Mouse (Mus musculus) forebrain, embryonic 16.5 days (tissue): ENCODE data around the gene Cmtm4. TPM values are rescaled to one million over a fixed set of nuclear protein-coding genes. Genes with fewer than 3 reads are reported as not detected.

Experiments used
- ATAC-seq: fragments of 200-750 bp; cut with Nextera tagmentation; 2 replicates; pipeline ENCODE4 v1.8.0; 2017; ENCODE audit warnings: mild to moderate bottlenecking, moderate library complexity
- H3K27ac ChIP-seq: fragments of 300-500 bp; sonication (generic); 2 replicates; pipeline ENCODE4 v1.5.1; 2014; ENCODE audit warnings: low read length, control low read depth
- H3K27me3 ChIP-seq: fragments of 300-500 bp; sonication (generic); replicated peaks from 2 replicates; pipeline ENCODE4 v1.6.1; 2014; ENCODE audit warnings: low read length; ENCODE audit not compliant: control insufficient read depth, insufficient read depth
- H3K36me3 ChIP-seq: fragments of 300-500 bp; sonication (generic); 2 replicates; pipeline ENCODE4 v1.6.1; 2014; ENCODE audit not compliant: control insufficient read depth, insufficient read depth
- H3K4me1 ChIP-seq: fragments of 300-500 bp; sonication (generic); replicated peaks from 2 replicates; pipeline ENCODE4 v1.6.1; 2014; ENCODE audit warnings: low read length; ENCODE audit not compliant: control insufficient read depth, insufficient read depth
- H3K4me2 ChIP-seq: fragments of 300-500 bp; sonication (generic); 2 replicates; pipeline ENCODE4 v1.6.1; 2014; ENCODE audit warnings: mild to moderate bottlenecking, low read length, control low read depth
- H3K4me3 ChIP-seq: fragments of 300-500 bp; sonication (generic); replicated peaks from 2 replicates; pipeline ENCODE4 v1.5.1; 2014; ENCODE audit warnings: mild to moderate bottlenecking, low read length, control low read depth
- H3K9ac ChIP-seq: fragments of 300-500 bp; sonication (generic); replicated peaks from 2 replicates; pipeline ENCODE4 v1.6.1; 2014; ENCODE audit warnings: low read depth, low read length, control low read depth
- H3K9me3 ChIP-seq: fragments of 300-500 bp; sonication (generic); 2 replicates; pipeline ENCODE4 v1.6.1; 2016; ENCODE audit warnings: low read length; ENCODE audit not compliant: control insufficient read depth
- WGBS: fragments of 180-500 bp; shearing (Covaris S2); extraction: QIAGEN DNeasy Blood & Tissue Kit; methylation state at CpG from one replicate; pipeline ENCODE4 v1.1.7; 2014; 5-methylcytosine and 5-hydroxymethylcytosine counted together
- polyA plus RNA-seq: library from polyadenylated mRNA; unstranded; fragments of >200 nt; fragmentation: Nextera tagmentation; extraction: Ambion mirVana; gene quantifications from 2 replicates; pipeline ENCODE4 v1.2.1, GENCODE M21; 2015

The Cmtm4 gene
- polyA plus RNA-seq, result 2.8 and 3.2 TPM in 2 replicates

- Histone ChIP-seq H3K4me3 (peak within 1 kb of the TSS; percentile 86), H3K9me3 (peaks cover 4% of the 10 kb centered on the region), H3K27me3 (no peaks in the 10 kb centered on the region), H3K36me3 (no peaks in the 10 kb centered on the region), H3K4me1 (peaks cover 18% of the 10 kb centered on the region), H3K4me2 (peak within 1 kb of the TSS; percentile 92), H3K9ac (peak within 1 kb of the TSS; percentile 88), H3K27ac (peak within 1 kb of the TSS; percentile 67)
- WGBS, result 2% methylated on average over 25 of the region's 54 CpGs
- ATAC-seq, result peak; percentile 76
Measured at GRCm38 (mm10) chr8:104395703-104396357, at the start of gene Cmtm4. Cmtm4 (minus strand) TSS chr8:104395807.

GRCm38 (mm10) chr8:104445248-104445647 is 49.6 kb upstream of the Cmtm4 start:
- peaks cover under 1% of the 10 kb centered on the region; the same call in 1 of the 2 replicates for H3K36me3 ChIP-seq
- no peak overlapping the region for H3K9ac ChIP-seq
- H3K9me3 ChIP-seq, result no peaks in the 10 kb centered on the region
- H3K4me2 ChIP-seq, result no peak overlapping the region
- no peak overlapping the region for H3K4me3 ChIP-seq
- no peak for ATAC-seq
- H3K27me3 ChIP-seq, result no peaks in the 10 kb centered on the region
- peaks cover 15% of the 10 kb centered on the region for H3K4me1 ChIP-seq
- H3K27ac ChIP-seq, result no peak overlapping the region
- 65% methylated on average over 6 of the region's 6 CpGs for WGBS

GRCm38 (mm10) chr8:104443125-104443679 is 47.6 kb upstream of the Cmtm4 start:
- 63% methylated on average over 7 of the region's 7 CpGs for WGBS
- peak overlapping the region; percentile 91; the same call in 1 of the 2 replicates for H3K9ac ChIP-seq

GRCm38 (mm10) chr8:104442299-104443124 is 46.9 kb upstream of the Cmtm4 start, which contains the start of gene Dync1li2:
Dync1li2 (minus strand) TSS chr8:104443047.
- Histone ChIP-seq H3K4me2 (peak within 1 kb of the TSS; percentile 77), H3K36me3 (peaks cover 23% of the 10 kb centered on the region), H3K9ac (peak within 1 kb of the TSS; percentile 91), H3K4me3 (peak within 1 kb of the TSS; percentile 85), H3K9me3 (no peaks in the 10 kb centered on the region), H3K4me1 (peaks cover 15% of the 10 kb centered on the region), H3K27me3 (no peaks in the 10 kb centered on the region), H3K27ac (peak within 1 kb of the TSS; percentile 88)
- under 1% methylated on average over 67 of the region's 75 CpGs for WGBS
- ATAC-seq, result peak; percentile 91

More at GRCm38 (mm10) chr8:104443125-104443679, 47.6 kb upstream of the Cmtm4 start:
- H3K4me2 ChIP-seq, result peak overlapping the region; percentile 77
- H3K4me1 ChIP-seq, result peaks cover 15% of the 10 kb centered on the region
- peak; percentile 26 for ATAC-seq
- H3K4me3 ChIP-seq, result peak overlapping the region; percentile 85
- no peak overlapping the region; the same call in 1 of the 2 replicates for H3K27ac ChIP-seq
- H3K27me3 ChIP-seq, result no peaks in the 10 kb centered on the region
- no peaks in the 10 kb centered on the region for H3K9me3 ChIP-seq
- peaks cover 19% of the 10 kb centered on the region for H3K36me3 ChIP-seq

GRCm38 (mm10) chr8:104441613-104442012 is 46.0 kb upstream of the Cmtm4 start:
- Histone ChIP-seq H3K4me1 (peaks cover 17% of the 10 kb centered on the region), H3K4me2 (peak overlapping the region; percentile 77), H3K9me3 (no peaks in the 10 kb centered on the region), H3K27me3 (no peaks in the 10 kb centered on the region), H3K4me3 (peak overlapping the region; percentile 85), H3K27ac (no peak overlapping the region), H3K36me3 (peaks cover 32% of the 10 kb centered on the region), H3K9ac (peak overlapping the region; percentile 91)
- no peak for ATAC-seq
- WGBS, result 60% methylated on average over 7 of the region's 7 CpGs

- 98% methylated on average over 8 of the region's 8 CpGs for WGBS
- Histone ChIP-seq H3K27me3 (no peaks in the 10 kb centered on the region), H3K27ac (no peak overlapping the region), H3K36me3 (peaks cover 32% of the 10 kb centered on the region), H3K9me3 (no peaks in the 10 kb centered on the region), H3K9ac (no peak overlapping the region), H3K4me3 (no peak overlapping the region), H3K4me1 (peaks cover 37% of the 10 kb centered on the region), H3K4me2 (no peak overlapping the region)
- no peak for ATAC-seq
Measured at GRCm38 (mm10) chr8:104439461-104439860, 43.9 kb upstream of the Cmtm4 start.

GRCm38 (mm10) chr8:104437494-104438135 is 42.0 kb upstream of the Cmtm4 start:
- ATAC-seq, result no peak
- Histone ChIP-seq H3K4me1 (peaks cover 39% of the 10 kb centered on the region), H3K9me3 (no peaks in the 10 kb centered on the region), H3K4me2 (no peak overlapping the region), H3K4me3 (no peak overlapping the region), H3K27ac (no peak overlapping the region), H3K9ac (no peak overlapping the region), H3K36me3 (peaks cover 44% of the 10 kb centered on the region), H3K27me3 (no peaks in the 10 kb centered on the region)
- 93% methylated on average over 13 of the region's 13 CpGs for WGBS

- H3K4me2 ChIP-seq, result no peak overlapping the region
- ATAC-seq, result no peak
- no peaks in the 10 kb centered on the region for H3K9me3 ChIP-seq
- H3K36me3 ChIP-seq, result peaks cover 53% of the 10 kb centered on the region
- H3K27me3 ChIP-seq, result no peaks in the 10 kb centered on the region
- H3K4me3 ChIP-seq, result no peak overlapping the region
- peaks cover 36% of the 10 kb centered on the region for H3K4me1 ChIP-seq
- H3K9ac ChIP-seq, result peak overlapping the region; percentile 34; the same call in 1 of the 2 replicates
- WGBS, result 77% methylated on average over 4 of the region's 4 CpGs
- peak overlapping the region; percentile 81 for H3K27ac ChIP-seq
Measured at GRCm38 (mm10) chr8:104436591-104436990, 41.0 kb upstream of the Cmtm4 start.
